Mouse (Mus musculus) embryonic fibroblast, embryonic 13.5 days (primary cell): ENCODE measurements around the gene Slc6a6.

Experiments
- CTCF ChIP-seq: IDR thresholded peaks from 2 replicates; pipeline ENCODE4 v1.5.1; 2011; ENCODE audit warnings: mild to moderate bottlenecking, control low read depth, low read length, moderate library complexity, borderline replicate concordance; ENCODE audit not compliant: insufficient read depth
- POLR2A ChIP-seq: IDR thresholded peaks from 2 replicates; pipeline ENCODE4 v1.6.1; 2011; ENCODE audit warnings: low read depth, mild to moderate bottlenecking, control low read depth, low read length, moderate library complexity

GRCm38 (mm10) chr6:91712097-91712854 lies 28.4 kb downstream of the Slc6a6 start:
- no peak for TF ChIP-seq CTCF
- no peak for TF ChIP-seq POLR2A
